ENCODE assay signal across 17 mouse cellular contexts in the genomic region with DNA sequence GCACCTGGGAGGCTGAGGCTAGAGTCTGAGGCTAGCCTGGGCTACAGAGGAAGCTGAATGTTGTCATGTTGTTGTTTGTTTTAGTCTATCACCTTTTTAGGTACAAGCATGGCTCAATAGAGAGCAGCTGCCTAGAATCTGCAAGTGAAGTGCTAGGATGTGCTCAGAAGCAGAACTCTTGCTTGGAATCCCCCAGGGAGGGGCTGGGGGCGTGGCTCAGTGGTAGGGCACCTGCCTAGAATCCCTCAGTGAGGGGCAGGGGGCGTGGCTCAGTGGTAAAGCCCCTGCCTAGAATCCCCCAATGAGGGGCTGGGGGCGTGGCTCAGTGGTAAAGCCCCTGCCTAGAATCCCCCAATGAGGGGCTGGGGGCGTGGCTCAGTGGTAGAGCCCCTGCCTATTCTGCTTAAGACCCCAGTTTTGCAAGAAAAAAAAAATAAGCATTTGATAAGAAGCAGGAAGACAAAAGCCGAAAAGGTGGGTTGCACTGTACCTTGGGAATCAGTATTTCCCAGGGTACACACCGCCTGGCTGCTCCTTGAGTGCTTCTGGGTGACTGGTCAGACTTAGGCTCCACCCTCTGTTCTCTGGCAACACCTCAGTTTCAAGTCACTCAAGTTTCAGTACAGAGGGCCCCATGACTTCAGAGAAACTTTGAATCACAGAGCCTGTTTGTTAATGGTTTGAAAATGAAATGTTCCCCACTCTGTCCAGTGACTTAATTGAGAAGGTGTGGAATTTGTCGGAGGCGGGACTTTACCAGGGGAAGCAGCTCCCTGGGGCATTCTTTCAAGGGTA. TPM values are rescaled to one million over a fixed set of nuclear protein-coding genes. Genes with fewer than 3 reads are reported as not detected.
DNase-seq lines count a peak whose midpoint lies in the region; ATAC-seq and TF ChIP-seq lines count a peak whose summit lies in the region.
"Had no signal": no experiment of that assay in that cellular context is flagged by ENCODE, and none has a peak within 500 bp of the region (broad histone marks: within the 10 kb centered on the region; RNA-seq: fewer than 3 reads in every experiment).

No protein-coding gene starts in this region.

- no peak for DNase-seq in forebrain, embryonic 10.5 days (ENCODE audit: extremely low spot score, low spot score)
- DNase-seq in forebrain, embryonic 11.5 days (ENCODE audit: low spot score): no peak
- peak; percentile 91 for DNase-seq in R1 (ENCODE audit: low read depth, low spot score)
- peak; percentile 62 for DNase-seq in kidney, postnatal 0 days (ENCODE audit: low spot score)
- peak; percentile 36 to 52 for DNase-seq in lung, postnatal 4 days
- DNase-seq in midbrain, embryonic 11.5 days (ENCODE audit: low spot score, missing footprints): no peak
- no peak for DNase-seq in left cerebral cortex, postnatal 14 days (ENCODE audit: low spot score in 2 of 2)
- no peak for DNase-seq in hindbrain, embryonic 11.5 days (ENCODE audit: low spot score)
- DNase-seq: gastrocnemius, adult 2 months; right cerebral cortex, postnatal 14 days had no signal

- no peak for ATAC-seq in forebrain, embryonic 11.5 days (replicated peaks; ENCODE audit: low FRiP score)
- no peak; the same call in 1 of the 2 replicates for ATAC-seq in kidney, postnatal 0 days (replicated peaks; ENCODE audit: low FRiP score, low read depth)
- no peak for ATAC-seq in midbrain, embryonic 11.5 days (ENCODE audit: low FRiP score)
- no peak for ATAC-seq in hindbrain, embryonic 11.5 days (ENCODE audit: low FRiP score)
- ATAC-seq: activated CD4-positive, CD25-positive, alpha-beta regulatory T cell, adult 4 months; hindbrain, postnatal 0 days had no signal

- peaks cover 38% of the 10 kb centered on the region for H3K4me1 ChIP-seq in forebrain, embryonic 10.5 days
- peaks cover 10% of the 10 kb centered on the region; the same call in 1 of the 2 replicates for H3K4me1 ChIP-seq in forebrain, embryonic 11.5 days (replicated peaks; ENCODE audit: control insufficient read depth, insufficient read depth, low read length)
- H3K4me1 ChIP-seq in kidney, postnatal 0 days (replicated peaks; ENCODE audit: insufficient read depth, low read length): peaks cover 24% of the 10 kb centered on the region
- H3K4me1 ChIP-seq in midbrain, embryonic 11.5 days (ENCODE audit: control insufficient read depth, insufficient read depth, low read length): peaks cover 12% of the 10 kb centered on the region
- peaks cover 6% of the 10 kb centered on the region for H3K4me1 ChIP-seq in hindbrain, embryonic 11.5 days (replicated peaks; ENCODE audit: control insufficient read depth, insufficient read depth, low read length)

- no peak overlapping the region for H3K4me3 ChIP-seq in forebrain, embryonic 10.5 days
- H3K4me3 ChIP-seq in forebrain, embryonic 11.5 days (ENCODE audit: low read depth, low read length): no peak overlapping the region
- no peak overlapping the region for H3K4me3 ChIP-seq in kidney, postnatal 0 days (replicated peaks; ENCODE audit: low read depth, low read length)
- H3K4me3 ChIP-seq in midbrain, embryonic 11.5 days (ENCODE audit: low read depth, low read length): no peak overlapping the region
- no peak overlapping the region for H3K4me3 ChIP-seq in hindbrain, embryonic 11.5 days (ENCODE audit: low read depth, low read length)
- H3K4me3 ChIP-seq: gastrocnemius, adult 2 months; midbrain, embryonic 12.5 days; neural tube, embryonic 13.5 days had no signal

- no peaks in the 10 kb centered on the region for H3K27me3 ChIP-seq in forebrain, embryonic 10.5 days (ENCODE audit: poor library complexity, severe bottlenecking)
- H3K27me3 ChIP-seq in forebrain, embryonic 11.5 days (ENCODE audit: control insufficient read depth, insufficient read depth, low read length): no peaks in the 10 kb centered on the region
- no peaks in the 10 kb centered on the region for H3K27me3 ChIP-seq in kidney, postnatal 0 days (ENCODE audit: insufficient read depth, low read length)
- H3K27me3 ChIP-seq in midbrain, embryonic 11.5 days (ENCODE audit: control insufficient read depth, insufficient read depth, low read length): no peaks in the 10 kb centered on the region
- no peaks in the 10 kb centered on the region for H3K27me3 ChIP-seq in hindbrain, embryonic 11.5 days (ENCODE audit: control insufficient read depth, insufficient read depth, low read length)
- H3K27me3 ChIP-seq: neural tube, embryonic 13.5 days had no signal

- H3K9ac ChIP-seq in forebrain, embryonic 11.5 days (ENCODE audit: low read length): no peak overlapping the region
- no peak overlapping the region for H3K9ac ChIP-seq in kidney, postnatal 0 days (ENCODE audit: low read depth, low read length)
- H3K9ac ChIP-seq in midbrain, embryonic 11.5 days (ENCODE audit: low read length): no peak overlapping the region
- no peak overlapping the region for H3K9ac ChIP-seq in hindbrain, embryonic 11.5 days (ENCODE audit: low read depth, low read length)
- H3K9ac ChIP-seq: midbrain, embryonic 12.5 days; neural tube, embryonic 13.5 days had no signal

- WGBS in forebrain, embryonic 10.5 days: 84% methylated on average over 8 of the region's 8 CpGs
- 84% methylated on average over 8 of the region's 8 CpGs for WGBS in forebrain, embryonic 11.5 days
- 70% methylated on average over 8 of the region's 8 CpGs for WGBS in kidney, postnatal 0 days
- WGBS in midbrain, embryonic 11.5 days: 81% methylated on average over 8 of the region's 8 CpGs
- 81% methylated on average over 8 of the region's 8 CpGs for WGBS in hindbrain, embryonic 11.5 days

- 0 out of 2 replicates have a peak, but pooled peaks cover 3% of the 10 kb centered on the region for H3K9me3 ChIP-seq in forebrain, embryonic 10.5 days
- no peaks in the 10 kb centered on the region for H3K9me3 ChIP-seq in forebrain, embryonic 11.5 days (ENCODE audit: control insufficient read depth, low read length)
- no peaks in the 10 kb centered on the region for H3K9me3 ChIP-seq in kidney, postnatal 0 days (replicated peaks; ENCODE audit: low read length)
- H3K9me3 ChIP-seq in midbrain, embryonic 11.5 days (ENCODE audit: control insufficient read depth, low read length): no peaks in the 10 kb centered on the region
- no peaks in the 10 kb centered on the region for H3K9me3 ChIP-seq in hindbrain, embryonic 11.5 days (ENCODE audit: control insufficient read depth, low read length)
- H3K9me3 ChIP-seq: midbrain, embryonic 12.5 days; neural tube, embryonic 13.5 days had no signal

- no peaks in the 10 kb centered on the region for H3K36me3 ChIP-seq in forebrain, embryonic 10.5 days (replicated peaks)
- no peaks in the 10 kb centered on the region for H3K36me3 ChIP-seq in forebrain, embryonic 11.5 days (ENCODE audit: control insufficient read depth, insufficient read depth, low read length)
- no peaks in the 10 kb centered on the region for H3K36me3 ChIP-seq in kidney, postnatal 0 days (ENCODE audit: insufficient read depth, low read length)
- no peaks in the 10 kb centered on the region for H3K36me3 ChIP-seq in midbrain, embryonic 11.5 days (ENCODE audit: control insufficient read depth, insufficient read depth, low read length)
- no peaks in the 10 kb centered on the region for H3K36me3 ChIP-seq in hindbrain, embryonic 11.5 days (ENCODE audit: control insufficient read depth, insufficient read depth, low read length)
- H3K36me3 ChIP-seq: midbrain, embryonic 12.5 days; neural tube, embryonic 13.5 days had no signal

- H3K27ac ChIP-seq in forebrain, embryonic 10.5 days: peak overlapping the region; percentile 93
- no peak overlapping the region for H3K27ac ChIP-seq in forebrain, embryonic 11.5 days (ENCODE audit: low read depth, low read length)
- peak overlapping the region; percentile 88 for H3K27ac ChIP-seq in kidney, postnatal 0 days
- no peak overlapping the region for H3K27ac ChIP-seq in midbrain, embryonic 11.5 days (ENCODE audit: low read depth, low read length)
- H3K27ac ChIP-seq in hindbrain, embryonic 11.5 days (ENCODE audit: low read depth, low read length): no peak overlapping the region
- H3K27ac ChIP-seq: gastrocnemius, adult 2 months; hindbrain, postnatal 0 days had no signal

- TF ChIP-seq CTCF in kidney, postnatal 0 days (IDR thresholded peaks at IDR 0.05; ENCODE audit: low read depth): no peak

- intact Hi-C loops in left cerebral cortex, postnatal 14 days (cut with DNase I): no loop called here

- H3K4me2 ChIP-seq in forebrain, embryonic 11.5 days (ENCODE audit: low read depth, low read length, severe bottlenecking): no peak overlapping the region
- no peak overlapping the region for H3K4me2 ChIP-seq in kidney, postnatal 0 days (ENCODE audit: low read length)
- H3K4me2 ChIP-seq in midbrain, embryonic 11.5 days: no peak overlapping the region
- H3K4me2 ChIP-seq in hindbrain, embryonic 11.5 days (replicated peaks; ENCODE audit: low read depth, low read length): no peak overlapping the region
- H3K4me2 ChIP-seq: midbrain, embryonic 12.5 days; neural tube, embryonic 13.5 days had no signal

RNA-seq across cellular contexts. Expression of gene Upk3bl, which starts 1.2 kb away (rescaled TPM):
- polyA plus RNA-seq in forebrain, embryonic 10.5 days (2016; fragmentation: Nextera tagmentation; extraction: Ambion mirVana): 1.5 and 1.7 TPM in 2 replicates
- polyA plus RNA-seq in forebrain, embryonic 11.5 days (2014; fragmentation: Nextera tagmentation; extraction: Ambion mirVana): 0.77 and 0.80 TPM in 2 replicates
- polyA plus RNA-seq in kidney, postnatal 0 days (2015; fragmentation: Nextera tagmentation; extraction: Ambion mirVana): 4.0 and 6.1 TPM in 2 replicates
- polyA plus RNA-seq in midbrain, embryonic 11.5 days (2014; fragmentation: Nextera tagmentation; extraction: Ambion mirVana): 0.29 and 0.88 TPM in 2 replicates
- total RNA-seq in left cerebral cortex, postnatal 14 days (2021): not detected
- 2.4 and 2.7 TPM in 2 replicates for polyA plus RNA-seq in hindbrain, embryonic 11.5 days (2014; fragmentation: Nextera tagmentation; extraction: Ambion mirVana)
- total RNA-seq: gastrocnemius, adult 2 months; hindbrain, postnatal 0 days; layer of hippocampus, postnatal 14 days; liver, adult 2 months had no signal
- polyA plus RNA-seq: activated CD4-positive, CD25-positive, alpha-beta regulatory T cell, adult 4 months; liver, adult 2 months; neural tube, embryonic 13.5 days had no signal

RNA-seq across cellular contexts. Expression of gene Upk3b, which starts 14.8 kb away (rescaled TPM):
- polyA plus RNA-seq in forebrain, embryonic 10.5 days (2016; fragmentation: Nextera tagmentation; extraction: Ambion mirVana): 0.09 TPM in 1 of 2 replicates, not detected in the other
- not detected in 2 replicates for polyA plus RNA-seq in forebrain, embryonic 11.5 days (2014; fragmentation: Nextera tagmentation; extraction: Ambion mirVana)
- polyA plus RNA-seq in kidney, postnatal 0 days (2015; fragmentation: Nextera tagmentation; extraction: Ambion mirVana): 5.1 and 6.0 TPM in 2 replicates
- polyA plus RNA-seq in midbrain, embryonic 11.5 days (2014; fragmentation: Nextera tagmentation; extraction: Ambion mirVana): not detected in 2 replicates
- total RNA-seq in left cerebral cortex, postnatal 14 days (2021): not detected
- 0.11 and 0.45 TPM in 2 replicates for polyA plus RNA-seq in hindbrain, embryonic 11.5 days (2014; fragmentation: Nextera tagmentation; extraction: Ambion mirVana)
- total RNA-seq: gastrocnemius, adult 2 months; hindbrain, postnatal 0 days; layer of hippocampus, postnatal 14 days had no signal
- polyA plus RNA-seq: activated CD4-positive, CD25-positive, alpha-beta regulatory T cell, adult 4 months; cortical plate, adult 2 months; hindbrain, postnatal 0 days had no signal

RNA-seq across cellular contexts. Expression of gene Rasa4, which starts 30.7 kb away (rescaled TPM):
- 3.8 and 5.1 TPM in 2 replicates for polyA plus RNA-seq in forebrain, embryonic 10.5 days (2016; fragmentation: Nextera tagmentation; extraction: Ambion mirVana)
- polyA plus RNA-seq in forebrain, embryonic 11.5 days (2014; fragmentation: Nextera tagmentation; extraction: Ambion mirVana): 4.3 and 7.2 TPM in 2 replicates
- polyA plus RNA-seq in kidney, postnatal 0 days (2015; fragmentation: Nextera tagmentation; extraction: Ambion mirVana): 8.8 and 9.9 TPM in 2 replicates
- 5.9 and 6.9 TPM in 2 replicates for polyA plus RNA-seq in midbrain, embryonic 11.5 days (2014; fragmentation: Nextera tagmentation; extraction: Ambion mirVana)
- total RNA-seq in left cerebral cortex, postnatal 14 days (2021): 1 to 10 TPM; 3.2 to 6.7 TPM
- 5.2 and 6.1 TPM in 2 replicates for polyA plus RNA-seq in hindbrain, embryonic 11.5 days (2014; fragmentation: Nextera tagmentation; extraction: Ambion mirVana)

RNA-seq across cellular contexts. Expression of gene Dtx2, which starts 58.5 kb away (rescaled TPM):
- polyA plus RNA-seq in forebrain, embryonic 10.5 days (2016; fragmentation: Nextera tagmentation; extraction: Ambion mirVana): 33.9 and 41.1 TPM in 2 replicates
- polyA plus RNA-seq in forebrain, embryonic 11.5 days (2014; fragmentation: Nextera tagmentation; extraction: Ambion mirVana): 35.4 and 37.0 TPM in 2 replicates
- polyA plus RNA-seq in kidney, postnatal 0 days (2015; fragmentation: Nextera tagmentation; extraction: Ambion mirVana): 21.8 and 22.7 TPM in 2 replicates
- 23.2 and 29.6 TPM in 2 replicates for polyA plus RNA-seq in midbrain, embryonic 11.5 days (2014; fragmentation: Nextera tagmentation; extraction: Ambion mirVana)
- total RNA-seq in left cerebral cortex, postnatal 14 days (2021): 1 to 10 TPM; 8.6 to 9.1 TPM
- 21.6 and 23.5 TPM in 2 replicates for polyA plus RNA-seq in hindbrain, embryonic 11.5 days (2014; fragmentation: Nextera tagmentation; extraction: Ambion mirVana)

Comparison
In these comparisons a context has a peak if more than half of its experiments do, and no peak if none do; other contexts are left out.
1. H3K27ac ChIP-seq: peak in forebrain, embryonic 10.5 days (single experiment) and kidney, postnatal 0 days (single experiment); none in forebrain, embryonic 11.5 days (single experiment), midbrain, embryonic 11.5 days (single experiment) and hindbrain, embryonic 11.5 days (single experiment).
2. DNase-seq: peak in R1 (single experiment), kidney, postnatal 0 days (single experiment) and lung, postnatal 4 days (2 of 2); none in forebrain, embryonic 10.5 days (single experiment), forebrain, embryonic 11.5 days (single experiment), midbrain, embryonic 11.5 days (single experiment), left cerebral cortex, postnatal 14 days (0 of 2) and hindbrain, embryonic 11.5 days (single experiment).